Mouse (Mus musculus) c-Kit-positive CD71-positive TER-119-positive erythroid progenitor cells, embryonic 14.5 days (primary cell): ENCODE data around the gene Snorc.
A peak's percentile ranks its signal among the peaks of the same experiment; 100 is the strongest.
"Not testable (repeated sequence)": the region's sequence is repeated elsewhere in the genome, so short reads cannot be mapped to it uniquely, and the experiment has no call there.

ENCODE experiments used
- DNase-seq: peaks from one replicate; pipeline ENCODE4 v3.0.0-alpha.2; 2013; ENCODE audit warnings: low spot score

The Snorc gene

GRCm38 (mm10) chr1:87469971-87470370 is at the start of gene Snorc:
Gene Snorc, plus strand, starts transcription at chr1:87470271.
- DNase-seq: not testable (repeated sequence)

GRCm38 (mm10) chr1:87435125-87435524 is 34.9 kb upstream of the Snorc start:
- no peak for DNase-seq

- no peak for DNase-seq
These were observed 33.5 kb upstream of the Snorc start for GRCm38 (mm10) chr1:87436583-87436982.

- DNase-seq: peak; percentile 53
These were observed 22.6 kb upstream of the Snorc start for GRCm38 (mm10) chr1:87447183-87448104.

GRCm38 (mm10) chr1:87449432-87449831 is 20.6 kb upstream of the Snorc start:
- no peak for DNase-seq

GRCm38 (mm10) chr1:87456425-87456824 is 13.6 kb upstream of the Snorc start:
- DNase-seq: no peak

GRCm38 (mm10) chr1:87458045-87458444 is 12.0 kb upstream of the Snorc start:
- no peak for DNase-seq

GRCm38 (mm10) chr1:87459856-87460255 is 10.2 kb upstream of the Snorc start:
- not testable (repeated sequence) for DNase-seq

GRCm38 (mm10) chr1:87467469-87467868 is 2.6 kb upstream of the Snorc start:
- no peak for DNase-seq

- DNase-seq: no peak
These were observed 1.8 kb upstream of the Snorc start for GRCm38 (mm10) chr1:87468321-87468720.

- no peak for DNase-seq
These were observed 1.8 kb downstream of the Snorc start for GRCm38 (mm10) chr1:87471914-87472313.

- DNase-seq: no peak
These were observed 2.5 kb downstream of the Snorc start for GRCm38 (mm10) chr1:87472576-87472975.

- DNase-seq: no peak
These were observed 5.2 kb downstream of the Snorc start for GRCm38 (mm10) chr1:87475076-87475895.

- no peak for DNase-seq
These were observed 12.5 kb downstream of the Snorc start for GRCm38 (mm10) chr1:87482546-87482945.

GRCm38 (mm10) chr1:87486386-87486785 is 16.3 kb downstream of the Snorc start:
- no peak for DNase-seq

- no peak for DNase-seq
These were observed 22.2 kb downstream of the Snorc start for GRCm38 (mm10) chr1:87492285-87492684.

GRCm38 (mm10) chr1:87493542-87493941 is 23.5 kb downstream of the Snorc start:
- no peak for DNase-seq

- no peak for DNase-seq
These were observed 35.5 kb downstream of the Snorc start for GRCm38 (mm10) chr1:87505524-87505923.

- DNase-seq: no peak
These were observed 37.8 kb downstream of the Snorc start for GRCm38 (mm10) chr1:87507857-87508256.

- DNase-seq: no peak
These were observed 38.8 kb downstream of the Snorc start for GRCm38 (mm10) chr1:87508591-87509560.

GRCm38 (mm10) chr1:87509561-87510165 is 39.6 kb downstream of the Snorc start, which contains the start of gene Neu2:
Gene Neu2, plus strand, starts transcription at chr1:87509889.
- DNase-seq: no peak
